Mouse (Mus musculus) A20 (cell line): Measurements from ENCODE around the gene Specc1.
A peak's percentile ranks its signal among the peaks of the same experiment; 100 is the strongest.

Experiments used
- DNase-seq: peaks from one replicate; pipeline ENCODE4 v3.0.0-alpha.2; 2011; ENCODE audit warnings: low read depth, low spot score

The Specc1 gene

DNA sequence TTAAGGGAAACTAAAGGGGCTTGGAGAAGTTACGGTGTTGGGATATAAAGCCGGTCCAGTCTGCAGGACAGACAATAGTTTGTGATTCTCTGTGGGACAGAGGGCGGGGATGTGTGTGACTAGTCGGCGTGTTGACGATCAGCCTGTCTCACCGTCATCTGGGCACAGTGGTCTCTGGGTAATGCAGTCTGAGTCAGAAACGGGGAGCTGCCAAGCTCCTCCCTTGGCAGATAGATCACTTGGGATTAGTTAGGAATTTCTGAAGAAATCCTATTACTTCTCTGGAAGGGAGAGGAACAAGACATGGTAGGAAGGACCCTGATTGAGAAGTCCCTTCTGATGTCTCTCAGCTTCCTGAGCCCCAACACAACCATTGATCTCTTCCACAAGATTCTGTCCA lies 287.3 kb downstream of the Specc1 start:
- DNase-seq, result no peak

DNA sequence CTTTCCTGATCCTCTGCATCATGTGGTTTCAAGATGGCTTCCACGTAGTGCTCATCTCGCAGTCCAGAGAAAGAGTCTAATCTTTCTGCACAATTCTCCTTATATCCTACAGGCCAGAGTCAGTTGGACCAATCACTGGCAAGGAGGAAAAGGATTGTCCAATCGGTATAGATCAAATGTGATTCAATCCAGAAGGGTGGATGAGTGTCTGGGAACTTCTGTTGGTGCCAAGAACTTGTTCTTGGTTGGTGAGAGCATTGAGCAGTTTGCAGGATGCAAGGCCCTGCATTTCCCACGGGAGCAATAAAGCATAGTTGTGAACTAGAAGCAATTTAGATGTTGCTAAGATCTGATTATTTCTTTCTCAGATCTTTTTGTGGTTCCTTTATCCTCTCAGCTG lies 287.9 kb downstream of the Specc1 start:
- DNase-seq, result no peak

DNA sequence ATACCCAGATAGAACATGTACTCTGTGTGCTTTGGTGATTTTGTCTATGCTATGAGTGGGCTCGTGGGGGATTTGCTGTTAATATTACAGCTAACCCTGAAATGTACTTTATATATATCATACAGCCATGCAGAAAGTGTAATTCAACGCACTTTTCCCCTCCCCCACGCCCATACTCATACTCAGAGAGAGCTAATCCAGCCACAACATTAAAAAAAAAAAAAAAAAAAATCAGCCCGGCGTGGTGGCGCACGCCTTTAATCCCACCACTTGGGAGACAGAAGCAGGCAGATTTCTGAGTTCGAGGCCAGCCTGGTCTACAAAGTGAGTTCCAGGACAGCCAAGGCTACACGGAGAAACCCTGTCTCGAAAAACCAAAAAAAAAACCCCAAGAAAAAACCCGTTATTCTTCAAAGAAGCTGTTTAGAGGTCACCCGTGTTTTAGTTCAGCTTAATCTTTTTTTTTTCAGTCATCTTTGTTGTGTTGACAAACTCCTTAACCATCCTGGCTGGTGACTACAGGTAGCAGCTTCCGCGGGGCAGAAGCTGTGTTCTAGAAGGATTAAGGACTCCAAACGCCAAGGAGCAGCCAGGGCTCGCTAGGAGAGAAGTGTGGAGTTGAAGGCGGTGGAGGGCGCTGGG lies 291.3 kb downstream of the Specc1 start:
- DNase-seq, result no peak

DNA sequence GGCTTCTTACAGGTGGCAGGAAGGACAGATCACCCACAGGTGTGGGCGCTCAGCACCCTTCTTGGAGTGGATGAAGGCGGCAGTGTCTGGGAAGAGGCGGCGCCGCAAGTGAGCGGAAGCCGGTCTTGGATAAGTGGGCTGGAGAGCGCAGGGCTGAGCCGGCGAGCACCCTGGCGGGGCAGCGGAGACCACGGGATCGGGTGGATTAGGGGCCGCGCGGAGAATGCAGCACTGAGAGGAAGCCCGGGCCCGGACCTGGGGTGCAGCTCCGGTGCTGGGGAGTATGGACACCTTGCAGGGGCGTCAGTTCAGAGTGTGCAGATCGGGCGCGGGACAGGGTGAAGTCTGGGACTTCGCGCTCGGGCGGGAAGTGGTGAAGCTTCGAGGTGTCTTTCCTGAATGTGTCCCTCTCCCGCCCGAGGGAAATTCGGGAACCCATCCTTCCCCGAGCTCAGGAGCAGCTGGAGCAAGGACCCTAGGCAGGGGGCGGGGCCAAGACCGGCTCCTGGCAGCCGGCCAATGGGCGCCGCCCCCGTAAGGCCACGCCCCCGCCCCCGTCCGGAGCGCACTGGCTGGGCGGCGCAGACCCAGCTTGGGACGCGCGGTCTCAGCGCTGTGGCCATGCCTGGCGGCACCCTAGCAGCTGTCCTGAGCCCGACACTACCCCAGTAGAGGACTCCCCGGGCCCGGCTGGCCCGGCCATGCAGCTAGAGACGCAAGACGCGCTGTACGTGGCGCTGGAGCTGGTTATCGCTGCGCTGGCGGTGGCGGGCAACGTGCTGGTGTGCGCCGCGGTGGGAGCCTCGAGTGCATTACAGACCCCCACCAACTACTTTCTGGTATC lies 292.1 kb downstream of the Specc1 start, which contains the start of gene Adora2b:
Gene Adora2b, plus strand, starts transcription at position 584 of the 844 bp plus-strand sequence.
- peak; percentile 40 for DNase-seq

DNA sequence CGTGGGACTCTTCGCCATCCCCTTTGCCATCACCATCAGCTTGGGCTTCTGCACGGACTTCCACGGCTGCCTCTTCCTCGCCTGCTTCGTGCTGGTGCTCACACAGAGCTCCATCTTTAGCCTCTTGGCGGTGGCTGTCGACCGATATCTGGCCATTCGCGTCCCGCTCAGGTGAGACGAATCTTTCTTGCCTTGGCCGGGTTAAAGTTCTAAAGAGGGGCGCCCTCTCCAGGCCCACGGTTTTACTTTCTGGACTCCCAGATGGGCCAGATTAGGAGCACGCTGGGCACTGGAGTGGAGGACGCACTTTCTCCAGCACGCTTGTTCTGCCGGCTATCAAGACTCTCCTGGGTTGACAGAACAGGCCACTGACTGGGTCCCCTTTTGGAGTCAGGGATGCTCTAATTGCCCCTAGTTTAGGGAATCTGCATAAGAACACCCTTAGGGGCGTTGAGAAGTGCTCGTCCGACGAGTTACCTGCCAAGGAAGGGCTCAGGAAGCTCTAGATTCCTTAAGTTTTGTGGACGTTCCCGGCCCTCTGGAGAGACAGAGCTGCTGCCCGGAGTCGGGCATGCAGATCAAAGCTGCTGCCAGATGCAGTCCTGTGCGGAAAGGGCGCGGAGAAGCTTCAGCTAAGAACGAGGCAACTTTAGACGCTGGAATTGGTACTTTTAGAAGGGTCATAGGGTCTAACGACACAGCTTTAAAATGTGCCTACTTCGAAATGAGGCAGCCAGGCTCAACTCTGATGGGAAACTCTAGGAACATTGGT lies 292.9 kb downstream of the Specc1 start:
- DNase-seq, result peak; percentile 13

DNA sequence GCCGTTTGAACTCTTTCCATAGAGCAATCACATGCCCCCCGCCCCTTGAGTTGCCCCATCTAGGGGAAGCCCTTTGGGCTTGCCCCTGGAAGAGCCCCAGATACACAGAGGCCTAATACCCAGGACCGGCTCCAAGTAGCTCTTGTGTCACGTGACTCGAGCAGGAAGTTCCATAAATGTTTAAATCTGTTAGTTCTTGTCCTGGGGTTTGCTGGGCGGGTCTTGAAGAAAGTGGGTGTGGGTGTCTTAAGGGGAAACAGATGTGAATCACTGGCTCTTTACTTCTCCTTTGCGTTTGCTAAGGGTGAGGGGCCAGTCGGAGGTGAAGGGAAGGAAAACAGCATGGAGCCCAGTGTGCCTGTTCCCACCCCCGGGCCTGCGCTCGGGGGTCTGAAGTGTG lies 294.5 kb downstream of the Specc1 start:
- no peak for DNase-seq

DNA sequence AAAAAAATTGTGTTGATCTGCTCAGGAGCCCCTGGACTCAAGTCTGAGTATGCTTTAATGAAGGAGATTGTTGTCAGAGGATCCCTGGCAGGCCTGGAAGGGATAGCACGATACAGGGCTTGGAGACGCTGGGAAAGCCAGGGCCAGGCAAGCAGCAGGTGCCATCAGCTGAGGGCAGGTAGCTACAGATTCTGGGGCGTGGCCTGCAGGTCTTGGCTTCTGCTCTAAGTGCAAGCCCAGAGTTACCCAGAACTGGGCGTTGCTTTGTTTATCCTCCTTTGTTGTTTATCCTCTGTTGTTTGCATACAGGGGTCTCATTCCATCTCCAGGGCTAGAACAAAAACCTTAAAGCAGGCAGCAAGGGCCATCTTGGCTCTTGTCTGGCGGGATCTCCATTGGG lies 296.8 kb downstream of the Specc1 start:
- no peak for DNase-seq

DNA sequence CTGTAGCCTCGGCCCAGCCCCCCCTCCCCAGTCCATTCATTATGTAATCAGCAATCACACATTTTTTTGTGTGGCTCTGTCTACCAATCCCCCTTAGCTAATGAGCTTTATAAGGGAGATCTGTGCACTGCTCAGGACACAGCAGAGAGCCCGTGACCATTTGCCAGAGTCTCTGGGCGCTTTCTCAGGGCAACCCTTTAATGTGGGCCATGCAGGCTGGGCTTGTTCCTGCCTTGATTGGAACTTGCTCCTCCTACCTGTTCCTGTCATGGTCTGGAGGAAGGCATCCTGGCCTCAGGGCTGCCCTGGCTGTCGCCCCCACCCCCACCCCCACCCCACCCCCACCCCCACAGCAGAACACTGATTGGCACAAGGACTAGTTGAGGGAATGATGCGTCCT lies 302.7 kb downstream of the Specc1 start:
- DNase-seq, result no peak

DNA sequence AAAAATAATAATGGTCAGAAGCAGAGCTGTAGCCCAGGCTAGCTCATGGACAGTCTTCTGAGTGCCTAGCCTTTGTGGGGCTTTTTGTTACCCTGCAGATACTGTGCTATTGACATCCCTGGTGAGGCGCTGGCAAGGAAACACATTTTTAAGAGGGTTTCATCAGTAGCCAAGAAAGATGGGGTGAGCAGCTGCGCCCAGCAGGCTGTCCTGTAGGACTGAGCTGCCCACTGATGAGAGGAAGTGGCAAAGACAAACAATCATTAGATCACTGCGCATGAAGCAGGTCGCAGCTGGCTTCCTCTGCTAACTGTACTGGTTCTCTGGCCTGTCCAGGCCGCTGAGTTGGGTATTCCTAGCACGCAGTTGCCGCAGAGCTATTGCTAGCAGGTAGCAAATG lies 307.0 kb downstream of the Specc1 start:
- DNase-seq, result no peak

DNA sequence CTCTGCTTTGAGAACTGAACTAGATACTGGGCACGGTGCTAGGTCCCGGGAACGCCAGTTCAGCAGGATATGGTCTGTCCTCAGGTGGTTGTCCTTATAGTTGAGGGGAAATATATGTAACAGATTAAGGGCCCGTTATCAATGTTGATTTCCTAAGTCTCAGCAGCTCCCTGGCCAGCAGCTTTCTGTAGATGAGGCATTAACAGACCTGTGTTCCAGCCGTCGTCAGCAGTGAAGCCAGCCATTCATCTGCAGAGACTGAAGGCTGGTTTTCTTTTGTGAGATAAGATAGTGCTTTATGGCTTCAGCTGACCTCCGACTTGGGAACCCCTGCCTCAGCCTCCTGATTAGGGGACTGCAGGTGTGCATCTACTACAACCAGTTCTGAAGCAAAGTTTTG lies 307.5 kb downstream of the Specc1 start:
- no peak for DNase-seq

DNA sequence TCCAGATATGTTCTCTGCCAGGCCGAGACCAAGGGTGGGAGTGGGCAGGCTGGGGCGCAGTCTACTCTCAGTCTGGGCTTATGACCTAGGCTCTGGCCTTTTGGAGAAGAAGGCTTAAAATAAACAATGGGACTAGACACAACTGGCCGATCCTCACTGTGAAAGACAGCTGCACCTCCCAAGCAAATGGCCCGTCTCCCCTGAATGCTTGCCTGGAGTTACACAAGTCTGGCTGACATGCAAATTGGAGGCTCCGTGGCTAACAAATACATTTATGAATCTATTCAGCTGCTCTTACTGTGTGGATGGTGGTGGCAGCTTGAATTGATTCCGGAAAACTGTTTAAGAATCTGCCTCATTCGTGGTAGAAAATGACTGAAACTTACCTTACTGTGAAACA lies 309.1 kb downstream of the Specc1 start:
- no peak for DNase-seq

DNA sequence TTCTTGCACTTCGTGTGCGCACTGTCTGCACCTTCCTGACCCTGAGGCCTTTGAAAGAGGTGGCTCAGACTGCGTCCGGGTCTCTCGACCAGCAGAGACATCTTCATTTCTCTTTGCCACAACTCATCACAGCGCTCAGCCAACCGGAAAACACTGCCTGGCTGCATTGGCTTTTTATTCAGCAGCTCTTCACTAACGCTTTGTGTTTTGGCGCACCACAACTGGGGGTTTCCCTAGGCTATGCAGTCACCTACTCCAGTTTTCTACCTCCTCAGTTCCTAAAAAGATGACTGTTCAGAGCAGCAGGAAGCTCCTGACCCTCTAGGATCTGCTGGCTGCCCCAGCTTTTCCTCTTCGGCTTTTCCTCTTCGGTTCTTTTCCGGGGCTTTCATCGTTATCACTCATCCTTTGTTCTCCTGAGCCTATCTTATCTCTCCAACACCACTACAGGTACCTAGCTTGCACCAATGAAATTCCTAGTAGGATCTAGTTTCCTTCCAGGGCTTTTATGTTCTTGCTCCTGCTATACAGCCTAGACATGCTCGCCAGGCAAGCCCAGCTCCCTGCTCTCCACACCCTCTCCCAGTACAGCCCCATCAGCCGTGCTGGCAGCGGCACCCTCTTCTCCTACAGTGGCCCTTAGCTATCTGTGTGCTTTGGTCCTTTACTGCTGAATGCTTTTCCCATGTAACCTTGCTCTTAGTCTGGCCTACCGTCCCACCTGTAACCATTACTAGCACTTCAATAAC lies 310.1 kb downstream of the Specc1 start:
- DNase-seq, result peak; percentile 17

DNA sequence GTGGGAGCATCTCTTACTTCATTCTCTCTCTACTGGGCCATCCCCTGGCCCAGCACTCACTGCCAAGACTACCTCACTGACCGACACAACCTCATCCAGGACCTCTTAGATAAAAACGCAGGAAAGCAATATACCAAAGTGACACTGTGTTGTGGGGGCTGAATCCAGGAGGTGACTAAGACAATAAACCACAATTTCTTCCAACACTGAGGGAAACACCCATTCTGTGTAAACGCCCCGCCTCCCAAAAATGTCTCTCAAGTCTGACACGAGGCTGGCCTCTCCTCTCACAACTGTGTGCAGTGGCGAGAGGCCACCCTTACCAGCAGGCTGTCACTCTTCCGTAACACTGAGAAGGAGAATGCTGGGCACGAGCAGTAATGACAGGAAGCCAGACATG lies 311.8 kb downstream of the Specc1 start:
- no peak for DNase-seq

DNA sequence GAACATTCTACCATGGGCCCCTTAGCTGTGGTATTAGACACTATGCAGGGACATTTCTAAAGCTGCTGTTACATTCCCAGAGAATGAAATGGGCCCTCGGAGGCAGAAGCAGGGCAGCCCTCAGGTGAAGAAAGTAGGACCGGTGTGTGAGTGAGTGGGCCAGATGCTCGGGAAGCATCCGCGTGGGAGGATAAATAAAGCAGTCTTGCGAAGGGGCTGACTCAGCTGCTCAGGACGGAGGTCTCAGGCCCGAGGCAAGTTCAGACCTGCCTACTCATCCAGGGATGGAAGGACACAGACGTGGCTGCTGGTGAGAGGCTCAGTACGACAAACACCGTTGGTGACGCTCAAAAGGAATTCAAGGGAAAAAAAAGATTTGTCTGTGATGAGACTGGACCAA lies 312.5 kb downstream of the Specc1 start:
- DNase-seq, result no peak

DNA sequence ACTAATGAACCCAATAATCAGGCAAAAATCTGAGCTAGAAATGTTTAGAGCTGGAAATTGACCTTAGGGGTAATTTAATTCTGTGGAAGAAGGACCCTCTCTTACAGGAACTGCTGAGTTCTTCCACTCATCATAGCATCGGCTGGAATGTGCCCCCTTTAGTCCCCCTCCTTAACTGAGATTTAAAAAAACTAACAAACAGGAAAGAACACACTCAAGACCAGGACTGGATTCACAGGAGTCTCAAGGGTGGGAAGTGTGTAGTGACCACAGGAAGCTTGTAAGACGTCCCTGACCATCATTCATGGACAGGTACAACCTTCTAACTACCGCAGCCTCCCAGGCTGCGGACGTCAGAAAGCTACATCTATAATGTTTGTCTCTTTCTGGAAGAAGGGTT lies 314.3 kb downstream of the Specc1 start:
- DNase-seq, result no peak
